Mouse (Mus musculus): ENCODE measurements around the gene Rmnd5a. TPM values are rescaled to one million over a fixed set of nuclear protein-coding genes. Genes with fewer than 3 reads are reported as not detected.

Gene Rmnd5a
- polyA plus RNA-seq, 1 experiment: 2.0 TPM

GRCm38 (mm10) chr6:71420848-71421247 lies 19.6 kb downstream of the Rmnd5a start:
- Histone ChIP-seq H3K36me3 (replicated peaks; ENCODE audit: low read length) (peaks cover 60% of the 10 kb centered on the region), H3K27me3 (replicated peaks) (no peaks in the 10 kb centered on the region), H3K9me3 (no peaks in the 10 kb centered on the region), H3K4me3 (replicated peaks) (no peak overlapping the region), H3K4me1 (peaks cover 5% of the 10 kb centered on the region)
- TF ChIP-seq FLI1 (IDR thresholded peaks at IDR 0.05; ENCODE audit: low read length) (no peak), GATA1 (IDR thresholded peaks at IDR 0.05; ENCODE audit: borderline replicate concordance, low read length) (no peak)

- Histone ChIP-seq H3K27me3 (replicated peaks) (no peaks in the 10 kb centered on the region), H3K9me3 (no peaks in the 10 kb centered on the region), H3K36me3 (replicated peaks; ENCODE audit: low read length) (peaks cover 66% of the 10 kb centered on the region), H3K4me3 (replicated peaks) (no peak overlapping the region), H3K4me1 (peaks cover 9% of the 10 kb centered on the region)
- TF ChIP-seq FLI1 (IDR thresholded peaks at IDR 0.05; ENCODE audit: low read length) (no peak), GATA1 (IDR thresholded peaks at IDR 0.05; ENCODE audit: borderline replicate concordance, low read length) (no peak)
Observed at GRCm38 (mm10) chr6:71418874-71419273, 21.6 kb downstream of the Rmnd5a start.

GRCm38 (mm10) chr6:71415446-71415845 lies 25.0 kb downstream of the Rmnd5a start:
- H3K36me3 ChIP-seq (replicated peaks; ENCODE audit: low read length): peaks cover 72% of the 10 kb centered on the region
- no peaks in the 10 kb centered on the region for H3K9me3 ChIP-seq
- peaks cover 9% of the 10 kb centered on the region for H3K4me1 ChIP-seq
- H3K4me3 ChIP-seq (replicated peaks): no peak overlapping the region
- TF ChIP-seq FLI1 (IDR thresholded peaks at IDR 0.05; ENCODE audit: low read length): no peak
- TF ChIP-seq GATA1 (IDR thresholded peaks at IDR 0.05; ENCODE audit: borderline replicate concordance, low read length): no peak
- no peaks in the 10 kb centered on the region for H3K27me3 ChIP-seq (replicated peaks)

- Histone ChIP-seq H3K4me1 (peaks cover 13% of the 10 kb centered on the region), H3K9me3 (no peaks in the 10 kb centered on the region), H3K27me3 (replicated peaks) (no peaks in the 10 kb centered on the region), H3K4me3 (replicated peaks) (no peak overlapping the region), H3K36me3 (replicated peaks; ENCODE audit: low read length) (peaks cover 71% of the 10 kb centered on the region)
- TF ChIP-seq GATA1 (IDR thresholded peaks at IDR 0.05; ENCODE audit: borderline replicate concordance, low read length): no peak
- TF ChIP-seq FLI1 (IDR thresholded peaks at IDR 0.05; ENCODE audit: low read length): no peak
Observed at GRCm38 (mm10) chr6:71414624-71415023, 25.8 kb downstream of the Rmnd5a start.

DNA sequence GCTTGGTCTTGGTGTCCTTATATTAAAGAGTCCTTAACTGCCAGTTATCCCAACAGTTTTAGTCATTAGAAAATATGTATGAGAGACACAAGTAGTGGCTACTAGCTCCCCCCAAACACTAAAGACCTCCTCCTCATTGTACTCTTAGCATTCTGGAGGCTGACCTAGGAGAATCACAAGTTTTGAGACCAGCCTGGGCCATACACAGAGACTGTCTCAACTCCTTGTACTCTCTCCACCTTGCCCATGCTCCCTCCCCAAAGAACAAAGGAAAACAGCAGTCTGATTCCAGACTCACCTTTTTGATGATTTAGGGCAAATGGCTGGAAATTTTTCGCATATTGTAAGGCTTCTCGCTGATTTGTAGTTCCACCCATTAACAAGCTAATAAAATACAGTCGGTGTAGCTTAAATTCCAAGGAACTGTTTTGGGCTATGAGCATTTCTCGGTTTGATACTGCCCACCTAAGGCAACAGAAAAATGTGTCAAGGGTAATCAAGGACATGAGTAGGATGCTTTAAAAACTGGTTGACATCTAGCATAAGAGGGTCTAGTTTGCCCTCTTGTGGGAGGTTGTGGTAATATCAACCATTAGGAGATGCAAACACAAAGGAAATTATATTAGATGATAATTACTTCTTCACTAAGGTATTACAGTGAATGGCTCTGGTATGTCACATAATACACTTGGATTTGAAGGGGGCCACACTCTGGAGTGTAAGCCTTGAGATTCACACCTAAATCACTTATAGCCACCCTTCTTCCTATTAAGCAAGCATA lies 41.4 kb downstream of the Rmnd5a start:
- Histone ChIP-seq H3K36me3 (replicated peaks; ENCODE audit: low read length) (peaks cover 65% of the 10 kb centered on the region), H3K4me3 (replicated peaks) (no peak overlapping the region), H3K4me1 (no peaks in the 10 kb centered on the region), H3K9me3 (no peaks in the 10 kb centered on the region), H3K27me3 (replicated peaks) (no peaks in the 10 kb centered on the region)
- no peak for TF ChIP-seq FLI1 (IDR thresholded peaks at IDR 0.05; ENCODE audit: low read length)
- TF ChIP-seq GATA1 (IDR thresholded peaks at IDR 0.05; ENCODE audit: borderline replicate concordance, low read length): no peak

DNA sequence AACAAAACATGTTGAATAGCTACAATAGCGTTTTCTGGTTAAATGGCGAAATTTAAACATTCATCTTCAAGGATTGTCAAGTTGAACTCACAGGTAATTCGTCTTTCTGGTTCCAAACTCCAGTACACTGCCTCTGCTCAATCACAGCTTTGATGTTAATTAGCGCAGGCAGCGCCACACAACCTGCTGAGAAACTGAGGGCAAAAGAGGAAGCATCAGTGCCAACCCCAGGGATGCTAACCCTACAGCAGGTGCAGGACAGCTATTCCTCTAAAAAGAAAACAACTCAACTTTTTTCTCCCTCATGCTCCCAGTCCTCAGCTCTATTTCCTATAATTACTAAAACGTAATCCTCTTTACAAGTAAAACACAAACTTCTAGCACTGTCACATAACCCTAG lies 43.7 kb downstream of the Rmnd5a start:
- Histone ChIP-seq H3K4me1 (no peaks in the 10 kb centered on the region), H3K4me3 (replicated peaks) (no peak overlapping the region), H3K36me3 (replicated peaks; ENCODE audit: low read length) (peaks cover 85% of the 10 kb centered on the region)

GRCm38 (mm10) chr6:71396016-71396415 lies 44.4 kb downstream of the Rmnd5a start:
- no peaks in the 10 kb centered on the region for H3K9me3 ChIP-seq
- H3K27me3 ChIP-seq (replicated peaks): no peaks in the 10 kb centered on the region
- no peaks in the 10 kb centered on the region for H3K4me1 ChIP-seq
- no peak overlapping the region for H3K4me3 ChIP-seq (replicated peaks)
- H3K36me3 ChIP-seq (replicated peaks; ENCODE audit: low read length): peaks cover 92% of the 10 kb centered on the region
- no peak for TF ChIP-seq GATA1 (IDR thresholded peaks at IDR 0.05; ENCODE audit: borderline replicate concordance, low read length)
- TF ChIP-seq FLI1 (IDR thresholded peaks at IDR 0.05; ENCODE audit: low read length): no peak

More for the DNA sequence above, 43.7 kb downstream of the Rmnd5a start:
- H3K9me3 ChIP-seq: no peaks in the 10 kb centered on the region
- no peak for TF ChIP-seq FLI1 (IDR thresholded peaks at IDR 0.05; ENCODE audit: low read length)
- H3K27me3 ChIP-seq (replicated peaks): no peaks in the 10 kb centered on the region

DNA sequence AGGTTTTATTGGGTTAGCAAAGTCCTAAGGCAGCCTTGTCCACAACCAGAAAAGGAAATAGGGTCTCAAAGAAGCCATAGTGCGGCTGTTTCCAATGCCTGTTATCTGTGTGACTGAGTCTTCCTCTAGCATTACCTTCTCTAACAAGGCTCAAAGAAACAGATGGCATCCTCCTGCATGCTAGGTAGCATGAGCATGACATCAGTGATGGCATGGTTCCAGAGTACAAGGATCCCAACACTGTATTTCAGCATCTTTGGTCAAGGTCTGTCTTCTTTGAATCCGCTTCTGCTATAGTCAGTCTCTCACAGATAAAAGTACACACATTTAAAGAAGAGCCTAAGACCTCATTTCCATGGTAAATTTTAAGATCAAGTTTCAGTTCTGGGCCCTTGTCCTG lies 49.9 kb downstream of the Rmnd5a start:
- peaks cover 66% of the 10 kb centered on the region for H3K36me3 ChIP-seq (replicated peaks; ENCODE audit: low read length)

DNA sequence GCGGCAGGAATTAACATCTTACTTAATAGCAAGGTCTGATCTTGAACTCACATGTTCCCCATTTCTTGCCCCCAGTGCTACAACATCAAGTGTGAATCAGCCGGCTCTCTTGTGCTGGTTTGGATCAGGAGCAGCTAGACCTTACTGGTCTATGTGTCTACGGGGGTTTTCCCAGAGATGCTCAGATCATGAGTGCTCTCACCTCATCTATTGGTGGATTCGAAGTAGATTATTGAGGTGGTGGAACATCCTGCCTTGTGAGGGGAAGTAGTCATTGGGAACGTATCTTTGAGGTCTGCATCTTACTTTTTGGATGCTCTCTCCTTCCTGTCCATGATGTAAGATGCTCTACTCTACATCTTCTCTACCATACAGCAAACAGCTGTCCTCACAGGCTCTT lies 58.8 kb downstream of the Rmnd5a start:
- no peaks in the 10 kb centered on the region for H3K36me3 ChIP-seq (replicated peaks; ENCODE audit: low read length)
- H3K9me3 ChIP-seq: no peaks in the 10 kb centered on the region
- H3K4me1 ChIP-seq: no peaks in the 10 kb centered on the region
- H3K4me3 ChIP-seq (replicated peaks): no peak overlapping the region
- H3K27me3 ChIP-seq (replicated peaks): no peaks in the 10 kb centered on the region
- TF ChIP-seq FLI1 (IDR thresholded peaks at IDR 0.05; ENCODE audit: low read length): no peak
- TF ChIP-seq GATA1 (IDR thresholded peaks at IDR 0.05; ENCODE audit: borderline replicate concordance, low read length): no peak

More for the DNA sequence above, 49.9 kb downstream of the Rmnd5a start:
- H3K9me3 ChIP-seq: no peaks in the 10 kb centered on the region
- H3K27me3 ChIP-seq (replicated peaks): no peaks in the 10 kb centered on the region
- no peak overlapping the region for H3K4me3 ChIP-seq (replicated peaks)
- TF ChIP-seq GATA1 (IDR thresholded peaks at IDR 0.05; ENCODE audit: borderline replicate concordance, low read length): no peak
- no peaks in the 10 kb centered on the region for H3K4me1 ChIP-seq

DNA sequence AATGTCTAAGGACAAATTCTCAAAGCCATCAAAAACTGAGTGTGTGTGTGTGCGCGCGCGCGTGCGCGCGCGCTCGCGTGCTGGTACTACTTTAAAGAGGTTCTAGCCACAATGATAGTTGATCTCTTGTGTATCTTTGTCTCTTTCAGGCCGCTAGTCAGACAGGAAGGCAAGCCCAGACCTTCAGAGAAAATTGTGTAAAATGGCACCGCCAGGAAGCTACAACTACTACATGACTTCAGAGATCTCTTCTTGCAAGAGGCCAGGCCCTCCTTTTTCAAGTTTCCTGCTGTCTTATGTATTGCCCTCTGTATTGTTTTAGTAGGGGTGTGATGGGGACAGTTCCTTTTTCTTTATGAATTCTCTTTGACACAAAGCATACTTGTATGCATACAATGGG lies 63.7 kb downstream of the Rmnd5a start:
- TF ChIP-seq GATA1 (IDR thresholded peaks at IDR 0.05; ENCODE audit: borderline replicate concordance, low read length) (no peak), FLI1 (IDR thresholded peaks at IDR 0.05; ENCODE audit: low read length) (no peak)
- no peaks in the 10 kb centered on the region for H3K9me3 ChIP-seq
- H3K27me3 ChIP-seq (replicated peaks): peaks cover 6% of the 10 kb centered on the region
- H3K36me3 ChIP-seq (replicated peaks; ENCODE audit: low read length): no peaks in the 10 kb centered on the region
- no peak overlapping the region for H3K4me3 ChIP-seq (replicated peaks)
- H3K4me1 ChIP-seq: no peaks in the 10 kb centered on the region

Data from megakaryocyte, embryonic 14.5 days (primary cell).